Mouse (Mus musculus): ENCODE data around the gene Cdon.

DNA sequence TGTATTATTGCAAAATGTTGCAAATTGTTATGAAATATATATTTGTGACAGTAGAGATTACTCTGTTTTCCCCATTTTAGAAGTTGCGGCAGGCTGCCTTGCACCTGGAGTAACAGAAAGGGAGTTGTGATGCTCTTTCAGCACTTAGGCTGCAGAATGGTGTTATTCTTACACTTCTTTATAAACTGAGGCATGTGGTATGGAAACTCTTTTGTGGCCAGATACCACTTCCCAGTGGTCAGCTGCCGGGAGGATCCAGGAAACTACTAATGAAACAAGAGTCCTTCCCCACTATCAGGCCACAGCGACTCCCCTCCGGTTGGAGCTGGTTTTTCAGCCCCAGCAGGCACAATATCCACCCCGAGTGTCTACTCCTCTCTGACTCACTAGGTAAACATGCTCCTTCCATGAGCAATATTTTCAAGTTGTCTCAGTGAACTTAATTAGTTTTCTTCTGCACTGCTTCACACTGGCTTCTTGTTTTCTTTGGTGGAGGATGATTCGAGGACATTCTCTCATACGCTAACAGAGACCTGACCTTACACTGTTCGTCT is 46.4 kb downstream of the Cdon start:
- TF ChIP-seq MAFK (IDR thresholded peaks at IDR 0.05; ENCODE audit: insufficient read depth, low read depth, low read length): no peak
- TF ChIP-seq ZC3H11A (IDR thresholded peaks at IDR 0.05; ENCODE audit: borderline replicate concordance, low read depth, low read length): no peak
- TF ChIP-seq ZNF384 (IDR thresholded peaks at IDR 0.05; ENCODE audit: low read depth, low read length): no peak
- no peak for TF ChIP-seq HCFC1 (IDR thresholded peaks at IDR 0.05; ENCODE audit: borderline replicate concordance, insufficient read depth, low read length)
- TF ChIP-seq CHD2 (IDR thresholded peaks at IDR 0.05; ENCODE audit: low read depth, low read length): no peak

Data from ES-E14 (cell line).